Mouse (Mus musculus) intestine, embryonic 14.5 days (tissue): ENCODE data around the gene Tmprss3. TPM values are rescaled to one million over a fixed set of nuclear protein-coding genes. Genes with fewer than 3 reads are reported as not detected.

Source experiments
- ATAC-seq: fragments of 200-750 bp; cut with Nextera tagmentation; replicated peaks from 2 replicates; pipeline ENCODE4 v1.8.0; 2017; ENCODE audit warnings: low read depth, moderate number of reproducible peaks, moderate TSS enrichment, moderate library complexity; ENCODE audit not compliant: low FRiP score, low TSS enrichment
- DNase-seq: peaks from one replicate; pipeline ENCODE4 v3.0.0-alpha.2; 2018; ENCODE audit warnings: low spot score
- H3K27ac ChIP-seq: fragments of 300-500 bp; sonication (generic); 2 replicates; pipeline ENCODE4 v1.5.1; 2014; ENCODE audit warnings: low read depth, mild to moderate bottlenecking, control low read depth
- H3K27me3 ChIP-seq: fragments of 300-500 bp; sonication (generic); replicated peaks from 2 replicates; pipeline ENCODE4 v1.6.1; 2014; ENCODE audit warnings: low read length, control low read depth; ENCODE audit not compliant: control insufficient read depth, insufficient read depth
- H3K36me3 ChIP-seq: fragments of 300-500 bp; sonication (generic); 2 replicates; pipeline ENCODE4 v1.6.1; 2014; ENCODE audit warnings: low read length, control low read depth; ENCODE audit not compliant: control insufficient read depth, insufficient read depth
- H3K4me1 ChIP-seq: fragments of 300-500 bp; sonication (generic); replicated peaks from 2 replicates; pipeline ENCODE4 v1.6.1; 2014; ENCODE audit warnings: low read length, control low read depth, mixed read lengths; ENCODE audit not compliant: control insufficient read depth, insufficient read depth
- H3K4me2 ChIP-seq: fragments of 300-500 bp; sonication (generic); 2 replicates; pipeline ENCODE4 v1.6.1; 2014; ENCODE audit warnings: low read length
- H3K4me3 ChIP-seq: fragments of 300-500 bp; sonication (generic); 2 replicates; pipeline ENCODE4 v1.5.1; 2014; ENCODE audit warnings: low read depth, low read length, control low read depth, mixed read lengths
- H3K9ac ChIP-seq: fragments of 300-500 bp; sonication (generic); 2 replicates; pipeline ENCODE4 v1.6.1; 2014; ENCODE audit warnings: mild to moderate bottlenecking, low read length
- H3K9me3 ChIP-seq: fragments of 300-500 bp; sonication (generic); 2 replicates; pipeline ENCODE4 v1.6.1; 2016; ENCODE audit warnings: low read length, control low read depth; ENCODE audit not compliant: control insufficient read depth
- WGBS: fragments of 180-500 bp; shearing (Covaris S2); extraction: QIAGEN DNeasy Blood & Tissue Kit; methylation state at CpG from one replicate; pipeline ENCODE4 v1.1.7; 2014; 5-methylcytosine and 5-hydroxymethylcytosine counted together
- polyA plus RNA-seq: library from polyadenylated mRNA; unstranded; fragments of >200 nt; fragmentation: Nextera tagmentation; extraction: Ambion mirVana; gene quantifications from 2 replicates; pipeline ENCODE4 v1.2.1, GENCODE M21; 2014

The Tmprss3 gene
- polyA plus RNA-seq, 1 experiment from 2014 or later: 0.12 TPM

DNA sequence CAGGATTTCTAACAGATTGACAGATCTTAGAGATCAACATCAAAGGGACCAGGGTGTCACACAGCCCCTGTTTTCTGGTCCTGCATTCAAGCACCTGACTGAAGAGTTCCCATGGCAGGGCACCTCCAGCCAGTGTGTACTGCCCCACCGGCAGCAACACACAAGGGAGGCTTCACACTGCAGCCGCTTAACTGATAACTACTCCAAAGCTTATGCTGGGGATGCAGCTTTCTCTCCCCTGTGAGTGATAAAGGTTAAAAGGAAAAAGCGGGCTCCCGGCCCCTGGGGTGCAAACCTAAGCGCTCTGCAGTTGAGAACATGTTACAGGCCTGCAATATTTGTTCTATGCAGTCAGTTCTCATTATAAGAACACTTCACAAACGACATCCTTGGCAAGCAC, 33.0 kb upstream of the Tmprss3 start:
- Histone ChIP-seq H3K27ac (no peak overlapping the region), H3K4me1 (no peaks in the 10 kb centered on the region), H3K27me3 (no peaks in the 10 kb centered on the region), H3K36me3 (no peaks in the 10 kb centered on the region), H3K9ac (no peak overlapping the region), H3K4me3 (no peak overlapping the region), H3K4me2 (no peak overlapping the region), H3K9me3 (no peaks in the 10 kb centered on the region)
- ATAC-seq: no peak
- DNase-seq: no peak
- WGBS: 60% methylated on average over 6 of the region's 6 CpGs

DNA sequence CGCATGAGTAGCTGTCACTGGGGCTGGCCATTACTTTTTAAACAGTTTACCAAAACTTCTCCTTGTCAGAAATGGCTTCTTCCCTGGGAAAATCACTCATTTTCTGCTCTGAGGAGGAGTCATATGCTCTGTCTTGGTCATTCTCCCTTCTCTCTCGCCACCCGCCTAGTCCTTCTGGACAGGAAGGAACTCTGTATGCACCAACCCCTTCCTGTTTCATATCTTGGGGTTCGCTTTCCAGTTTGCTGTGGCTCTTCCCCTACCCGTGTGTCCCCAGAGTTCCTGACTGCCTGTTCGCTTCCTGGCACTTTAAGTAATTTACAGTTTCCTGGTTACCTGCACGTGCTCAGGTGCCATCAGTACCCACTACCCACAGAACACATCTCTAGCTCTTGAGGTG, 28.2 kb upstream of the Tmprss3 start:
- 83% methylated on average over 7 of the region's 7 CpGs for WGBS
- H3K4me3 ChIP-seq: no peak overlapping the region
- H3K27me3 ChIP-seq: no peaks in the 10 kb centered on the region
- H3K9me3 ChIP-seq: no peaks in the 10 kb centered on the region
- H3K9ac ChIP-seq: no peak overlapping the region
- H3K4me1 ChIP-seq: 0 out of 2 replicates have a peak, but pooled peaks cover 4% of the 10 kb centered on the region
- no peak overlapping the region for H3K27ac ChIP-seq
- ATAC-seq (no peak), DNase-seq (no peak)
- no peaks in the 10 kb centered on the region for H3K36me3 ChIP-seq
- H3K4me2 ChIP-seq: no peak overlapping the region

DNA sequence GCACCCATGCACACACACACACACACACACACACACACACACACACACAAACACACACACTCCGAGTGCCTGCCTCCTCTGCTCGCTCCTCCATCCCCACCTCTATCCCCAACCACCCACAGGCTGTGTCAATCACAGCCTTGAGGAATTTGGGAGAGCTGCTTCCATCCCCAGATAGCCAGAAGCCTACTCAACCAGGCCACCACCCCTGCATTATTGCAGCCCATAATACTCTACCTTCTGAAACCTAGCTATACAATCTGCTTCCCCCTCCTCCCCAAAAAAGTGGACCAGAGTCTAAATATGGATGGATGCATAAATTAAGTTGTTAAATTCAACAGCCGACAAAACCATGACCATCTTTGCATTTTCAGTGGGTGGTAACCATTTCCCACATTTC, 27.6 kb upstream of the Tmprss3 start:
- ATAC-seq: no peak
- no peak for DNase-seq
- Histone ChIP-seq H3K4me2 (no peak overlapping the region), H3K9me3 (no peaks in the 10 kb centered on the region), H3K36me3 (no peaks in the 10 kb centered on the region), H3K9ac (no peak overlapping the region), H3K27me3 (no peaks in the 10 kb centered on the region), H3K27ac (no peak overlapping the region), H3K4me1 (0 out of 2 replicates have a peak, but pooled peaks cover 4% of the 10 kb centered on the region), H3K4me3 (no peak overlapping the region)
- 80% methylated on average over 3 of the region's 3 CpGs for WGBS

DNA sequence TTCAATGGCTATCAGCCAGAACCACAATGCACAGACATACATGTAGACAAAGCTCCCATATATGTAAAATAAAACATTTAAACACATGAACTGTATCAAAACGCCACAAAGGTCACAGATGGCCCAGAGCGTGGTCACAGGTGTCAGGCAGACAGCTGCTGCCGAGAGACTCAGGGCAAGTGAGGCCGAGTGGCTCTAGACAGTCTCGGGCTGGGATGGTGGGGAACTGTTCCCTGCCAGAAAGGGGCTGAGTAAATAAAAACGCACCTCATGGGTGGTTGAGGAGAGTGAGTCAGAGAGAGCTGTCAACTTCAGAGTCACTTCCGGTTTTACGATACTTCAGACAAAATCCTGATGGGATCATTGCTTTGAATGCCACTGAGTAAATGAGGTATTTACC, 25.8 kb upstream of the Tmprss3 start:
- DNase-seq: no peak
- Histone ChIP-seq H3K36me3 (no peaks in the 10 kb centered on the region), H3K4me1 (0 out of 2 replicates have a peak, but pooled peaks cover 4% of the 10 kb centered on the region), H3K4me3 (no peak overlapping the region), H3K9me3 (no peaks in the 10 kb centered on the region), H3K9ac (no peak overlapping the region), H3K27me3 (no peaks in the 10 kb centered on the region), H3K27ac (no peak overlapping the region), H3K4me2 (no peak overlapping the region)
- ATAC-seq: no peak
- WGBS: 73% methylated on average over 8 of the region's 8 CpGs

DNA sequence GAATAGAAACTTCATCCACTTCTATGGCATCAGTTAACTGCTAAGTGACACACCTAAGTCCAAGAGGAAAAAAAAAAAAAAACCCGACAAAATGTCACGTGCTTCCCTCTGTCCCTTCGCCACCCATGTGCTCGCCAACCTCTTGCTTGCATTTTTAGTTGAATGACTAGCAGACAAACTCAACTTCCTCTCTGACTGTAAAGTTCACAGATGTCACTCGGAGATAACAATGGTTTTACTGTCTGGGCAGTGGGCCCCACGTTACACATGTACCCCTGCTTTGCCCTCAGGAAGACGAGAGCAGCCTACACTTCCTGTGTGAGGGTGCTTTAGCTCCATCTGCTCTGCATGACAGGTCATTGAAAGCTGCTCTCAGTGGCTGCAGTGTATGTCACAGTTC, 25.1 kb upstream of the Tmprss3 start:
- H3K36me3 ChIP-seq: no peaks in the 10 kb centered on the region
- 64% methylated on average over 7 of the region's 7 CpGs for WGBS
- DNase-seq (no peak), ATAC-seq (no peak)
- H3K4me1 ChIP-seq: 0 out of 2 replicates have a peak, but pooled peaks cover 4% of the 10 kb centered on the region
- no peaks in the 10 kb centered on the region for H3K9me3 ChIP-seq
- H3K9ac ChIP-seq: no peak overlapping the region
- H3K27ac ChIP-seq: no peak overlapping the region
- no peak overlapping the region for H3K4me2 ChIP-seq
- no peak overlapping the region for H3K4me3 ChIP-seq
- H3K27me3 ChIP-seq: no peaks in the 10 kb centered on the region

DNA sequence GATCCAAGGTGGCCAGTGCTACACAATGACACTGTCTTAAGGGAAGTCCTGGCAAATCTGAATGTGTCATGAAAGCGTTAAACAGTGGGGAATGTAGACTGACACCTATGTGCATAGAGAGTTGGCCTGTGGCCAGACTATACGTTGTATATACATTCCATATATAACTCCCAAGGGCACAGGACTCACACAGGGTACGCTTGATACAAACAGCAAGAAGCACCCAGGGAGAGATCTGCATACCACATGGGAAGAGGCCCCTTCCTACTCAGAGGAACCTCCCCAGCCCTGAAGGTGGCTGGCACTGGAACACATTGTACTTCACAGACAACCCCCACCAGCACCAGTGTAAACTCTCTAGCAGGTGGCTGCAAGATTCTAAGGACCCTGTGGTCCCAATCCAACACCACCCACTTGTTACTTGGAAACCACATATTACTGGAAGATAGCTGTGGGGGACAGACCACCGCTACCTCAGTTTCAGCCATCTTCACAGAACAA, 24.1 kb upstream of the Tmprss3 start:
- H3K27ac ChIP-seq: no peak overlapping the region
- no peak for DNase-seq
- no peak for ATAC-seq
- WGBS: 58% methylated on average over 4 of the region's 4 CpGs
- no peak overlapping the region for H3K4me3 ChIP-seq
- no peaks in the 10 kb centered on the region for H3K36me3 ChIP-seq
- no peaks in the 10 kb centered on the region for H3K27me3 ChIP-seq
- H3K9ac ChIP-seq: no peak overlapping the region
- no peak overlapping the region for H3K4me2 ChIP-seq
- no peaks in the 10 kb centered on the region for H3K9me3 ChIP-seq
- H3K4me1 ChIP-seq: 0 out of 2 replicates have a peak, but pooled peaks cover 4% of the 10 kb centered on the region

DNA sequence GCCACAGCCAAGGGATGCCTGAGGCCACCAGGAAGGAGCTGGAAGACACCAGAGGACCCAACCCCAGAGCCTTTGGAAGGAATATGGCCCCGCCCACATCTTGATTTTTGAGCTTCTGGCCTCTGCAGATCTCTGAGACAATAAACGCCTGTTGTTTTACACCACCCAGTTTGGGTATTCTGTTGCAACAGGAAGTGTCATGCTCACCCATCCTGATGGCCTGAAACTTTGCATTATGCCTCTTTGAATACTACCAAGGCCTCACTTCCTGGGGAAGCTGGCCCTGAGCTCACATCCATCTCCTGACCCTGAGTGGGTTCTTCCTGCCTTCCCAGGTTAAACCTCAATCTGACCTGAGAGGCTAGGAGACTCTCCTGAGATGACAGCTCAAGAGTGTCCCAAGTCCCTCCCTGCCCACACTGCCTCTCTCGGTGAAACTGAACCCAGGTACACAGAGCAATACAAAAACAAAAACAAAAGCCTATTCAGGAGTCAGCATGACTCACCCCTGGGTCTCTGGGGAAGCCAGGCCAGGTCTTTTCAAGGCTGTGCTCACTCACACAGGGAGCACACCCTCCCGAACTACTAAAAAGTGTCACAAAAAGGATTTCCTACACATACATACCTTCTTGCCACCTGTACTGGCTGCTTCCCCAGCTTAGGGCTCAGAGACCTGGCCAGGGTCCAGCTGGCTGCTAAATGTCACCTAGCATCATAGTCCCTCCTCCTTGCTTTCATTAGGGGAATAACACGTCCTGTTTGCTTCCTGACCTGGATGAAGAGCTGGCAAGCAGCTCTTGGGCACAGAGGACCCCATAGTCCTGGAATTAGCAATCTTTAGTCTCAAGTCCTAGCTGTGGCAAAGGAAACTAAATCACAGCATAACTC, 17.5 kb upstream of the Tmprss3 start:
- H3K27me3 ChIP-seq: no peaks in the 10 kb centered on the region
- no peak for ATAC-seq
- no peak overlapping the region for H3K4me2 ChIP-seq
- H3K27ac ChIP-seq: no peak overlapping the region
- H3K36me3 ChIP-seq: no peaks in the 10 kb centered on the region
- no peak overlapping the region for H3K4me3 ChIP-seq
- no peak overlapping the region for H3K9ac ChIP-seq
- H3K4me1 ChIP-seq: no peaks in the 10 kb centered on the region
- no peaks in the 10 kb centered on the region for H3K9me3 ChIP-seq
- WGBS: 50% methylated on average over 5 of the region's 5 CpGs
- DNase-seq: no peak

DNA sequence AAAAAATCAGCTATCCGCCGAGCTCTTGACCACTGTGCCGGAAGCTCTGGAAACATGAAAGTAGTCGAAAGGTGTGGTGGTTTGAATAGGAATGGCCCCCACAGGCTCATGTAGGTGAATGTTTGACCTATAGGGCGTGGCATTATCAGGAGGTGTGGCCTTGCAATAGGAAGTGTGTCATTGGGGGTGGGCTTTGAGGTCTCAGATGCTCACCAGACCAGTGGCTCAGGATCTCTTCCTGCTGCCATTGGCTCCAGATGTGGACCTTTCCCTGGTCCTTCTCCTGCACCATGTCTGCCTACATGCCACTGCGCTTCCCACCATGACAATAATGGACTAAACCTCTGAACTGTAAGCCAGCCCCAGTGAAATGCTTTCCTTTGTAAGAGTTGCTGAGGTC, 13.1 kb upstream of the Tmprss3 start:
- Histone ChIP-seq H3K27me3 (no peaks in the 10 kb centered on the region), H3K36me3 (no peaks in the 10 kb centered on the region), H3K9me3 (no peaks in the 10 kb centered on the region), H3K9ac (no peak overlapping the region), H3K4me3 (no peak overlapping the region), H3K4me1 (no peaks in the 10 kb centered on the region), H3K27ac (no peak overlapping the region), H3K4me2 (no peak overlapping the region)
- WGBS: 84% methylated on average over 6 of the region's 6 CpGs
- DNase-seq (no peak), ATAC-seq (no peak)

DNA sequence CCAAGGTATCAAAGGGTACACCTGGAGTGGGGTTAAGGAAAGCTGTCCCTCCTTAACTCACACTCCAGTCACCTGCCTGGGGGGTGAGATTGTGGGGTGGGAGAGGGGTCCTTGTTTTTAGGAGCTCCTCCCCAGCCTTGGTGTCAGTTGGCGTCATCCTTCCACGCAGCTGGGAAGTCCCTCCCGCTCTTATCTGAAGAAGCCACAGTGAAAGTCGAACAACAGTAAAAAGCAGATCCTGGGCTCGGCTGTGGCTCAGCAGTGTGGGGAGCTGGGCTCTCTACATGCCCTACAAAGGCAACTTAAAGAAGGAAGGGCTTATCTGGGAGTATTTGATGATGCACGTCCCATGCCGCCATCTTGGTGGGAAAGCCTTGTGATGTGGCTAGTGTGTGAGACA, 11.5 kb upstream of the Tmprss3 start:
- no peak for DNase-seq
- Histone ChIP-seq H3K4me1 (no peaks in the 10 kb centered on the region), H3K9me3 (no peaks in the 10 kb centered on the region), H3K4me3 (no peak overlapping the region), H3K27me3 (no peaks in the 10 kb centered on the region), H3K27ac (no peak overlapping the region), H3K36me3 (no peaks in the 10 kb centered on the region), H3K4me2 (no peak overlapping the region), H3K9ac (no peak overlapping the region)
- 83% methylated on average over 7 of the region's 7 CpGs for WGBS
- no peak for ATAC-seq
